Mouse (Mus musculus): ENCODE data around the gene Gm37419. TPM values are rescaled to one million over a fixed set of nuclear protein-coding genes. Genes with fewer than 3 reads are reported as not detected.

The Gm37419 gene
- polyA plus RNA-seq (2012; ENCODE audit: insufficient read depth, low replicate concordance) = not detected in 2 replicates

DNA sequence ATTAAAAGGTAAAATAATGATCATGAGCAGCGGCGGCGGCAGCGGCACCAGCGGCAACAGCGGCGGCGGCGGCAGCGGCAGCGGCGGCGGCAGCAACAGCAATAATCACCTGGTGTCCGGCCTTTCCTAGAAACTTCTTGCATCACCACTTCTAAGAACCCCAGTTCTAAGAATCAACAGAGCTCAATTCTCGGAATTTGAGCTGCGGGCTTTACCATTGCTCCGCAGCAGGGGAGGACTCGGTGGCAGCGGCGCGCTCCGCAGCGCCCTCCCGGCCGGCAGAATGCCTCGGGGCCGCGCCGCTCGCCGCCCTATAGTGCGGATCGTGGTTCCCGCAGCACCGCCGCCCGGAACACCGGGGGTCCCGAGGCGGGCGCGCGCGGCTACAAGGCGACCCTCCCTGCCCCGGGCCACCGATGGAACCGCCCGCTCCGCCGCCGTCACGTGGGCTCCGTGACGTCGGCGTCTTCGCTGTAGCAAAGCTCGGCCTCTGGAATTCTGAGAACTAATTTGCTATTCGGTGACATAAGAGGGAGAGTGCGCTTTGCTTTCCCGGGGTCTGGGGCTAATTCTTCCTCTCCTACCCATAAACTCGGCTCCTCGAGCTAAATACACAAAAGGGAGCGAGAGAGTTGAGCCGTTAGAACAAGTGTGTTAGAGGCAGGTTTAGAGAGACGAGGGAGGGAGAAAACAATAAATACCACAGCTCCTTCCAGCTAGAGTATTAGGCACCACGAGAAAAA, at the start of gene Gm37419, which contains the start of gene Bcl6:
Gm37419 (plus strand) TSS at position 17 of the 743 bp plus-strand sequence.
Bcl6 (minus strand) TSS at position 387 of the 743 bp plus-strand sequence.
- peak within 1 kb of the TSS; percentile 92 for H3K4me3 ChIP-seq (replicated peaks)
- H3K27me3 ChIP-seq (replicated peaks) = peaks cover 7% of the 10 kb centered on the region
- H3K9me3 ChIP-seq = no peaks in the 10 kb centered on the region
- no peak for TF ChIP-seq GATA1 (IDR thresholded peaks at IDR 0.05; ENCODE audit: borderline replicate concordance, low read length)
- TF ChIP-seq FLI1 (IDR thresholded peaks at IDR 0.05; ENCODE audit: low read length) = no peak
- H3K4me1 ChIP-seq = peaks cover 43% of the 10 kb centered on the region
- no peaks in the 10 kb centered on the region for H3K36me3 ChIP-seq (replicated peaks; ENCODE audit: low read length)

GRCm38 (mm10) chr16:23944801-23945200, 43.5 kb upstream of the Gm37419 start:
- Histone ChIP-seq H3K36me3 (replicated peaks; ENCODE audit: low read length) (no peaks in the 10 kb centered on the region), H3K4me3 (replicated peaks) (no peak overlapping the region), H3K4me1 (no peaks in the 10 kb centered on the region), H3K27me3 (replicated peaks) (no peaks in the 10 kb centered on the region), H3K9me3 (0 out of 2 replicates have a peak, but pooled peaks cover 2% of the 10 kb centered on the region)
- no peak for TF ChIP-seq GATA1 (IDR thresholded peaks at IDR 0.05; ENCODE audit: borderline replicate concordance, low read length)

DNA sequence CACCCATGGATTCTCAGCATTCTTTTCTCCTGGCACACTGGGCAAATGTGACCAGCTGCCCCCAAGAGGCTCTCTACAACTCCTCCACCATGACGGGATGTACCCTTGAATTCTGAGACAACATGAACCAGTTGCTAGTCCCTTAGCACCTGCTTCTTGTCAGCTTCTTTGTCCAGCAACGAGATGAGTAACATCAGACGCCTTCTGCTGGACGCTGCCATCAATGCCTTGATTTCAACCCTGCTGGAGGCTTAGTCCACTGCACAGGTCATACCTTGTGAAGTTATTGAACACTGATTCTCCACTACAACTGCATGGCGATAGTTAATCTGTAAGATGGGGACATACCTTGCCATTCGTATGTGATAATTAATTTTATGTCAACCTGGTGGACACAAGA, 40.6 kb upstream of the Gm37419 start:
- H3K9me3 ChIP-seq = 0 out of 2 replicates have a peak, but pooled peaks cover 2% of the 10 kb centered on the region
- peaks cover 5% of the 10 kb centered on the region; the same call in 1 of the 2 replicates for H3K4me1 ChIP-seq
- TF ChIP-seq FLI1 (IDR thresholded peaks at IDR 0.05; ENCODE audit: low read length) = no peak
- TF ChIP-seq GATA1 (IDR thresholded peaks at IDR 0.05; ENCODE audit: borderline replicate concordance, low read length) = no peak
- H3K27me3 ChIP-seq (replicated peaks) = peaks cover 1% of the 10 kb centered on the region
- no peaks in the 10 kb centered on the region for H3K36me3 ChIP-seq (replicated peaks; ENCODE audit: low read length)
- H3K4me3 ChIP-seq (replicated peaks) = no peak overlapping the region

- TF ChIP-seq GATA1 (IDR thresholded peaks at IDR 0.05; ENCODE audit: borderline replicate concordance, low read length) = no peak
- no peak for TF ChIP-seq FLI1 (IDR thresholded peaks at IDR 0.05; ENCODE audit: low read length)
- Histone ChIP-seq H3K4me1 (peaks cover 5% of the 10 kb centered on the region; the same call in 1 of the 2 replicates), H3K4me3 (replicated peaks) (peak overlapping the region; percentile 80), H3K36me3 (replicated peaks; ENCODE audit: low read length) (no peaks in the 10 kb centered on the region), H3K27me3 (replicated peaks) (peaks cover 1% of the 10 kb centered on the region), H3K9me3 (0 out of 2 replicates have a peak, but pooled peaks cover 2% of the 10 kb centered on the region)
Measured at GRCm38 (mm10) chr16:23952101-23952727, 36.1 kb upstream of the Gm37419 start.

DNA sequence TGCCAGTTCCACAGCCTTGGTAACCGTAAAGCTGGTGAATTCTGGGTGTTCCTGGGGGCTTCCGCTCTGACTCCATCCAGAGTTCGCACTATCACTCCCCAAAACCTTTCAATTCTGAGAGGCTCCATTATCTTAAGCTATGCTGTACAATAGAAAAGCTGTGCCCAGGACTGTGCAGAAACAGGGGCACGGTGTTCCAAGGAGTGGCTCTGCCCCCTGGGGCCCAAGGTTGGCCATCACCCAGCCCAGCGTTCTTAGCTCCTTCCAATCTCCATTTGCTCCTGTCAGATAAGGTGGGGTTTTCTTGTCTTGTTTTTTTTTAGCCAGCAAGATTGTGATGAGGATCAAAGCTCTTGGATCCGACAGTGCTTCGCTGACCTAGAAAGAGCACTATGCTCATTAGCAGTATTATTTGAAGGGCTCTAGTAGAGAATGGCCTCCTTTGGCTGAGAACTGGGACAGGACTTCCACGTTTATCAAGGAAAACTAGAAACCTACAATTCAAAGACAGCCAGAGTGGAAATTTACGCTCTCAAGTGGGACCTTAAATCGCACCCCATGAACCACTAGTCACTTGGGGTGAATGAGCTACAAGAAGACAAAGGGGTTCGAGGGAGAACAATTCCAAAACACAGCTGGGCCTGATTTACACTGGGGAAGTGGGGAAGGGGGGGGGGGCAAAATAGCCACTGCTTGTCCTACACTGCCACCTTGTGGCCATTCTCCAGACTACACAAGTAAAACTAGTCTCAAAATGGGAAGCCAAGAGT, 34.9 kb upstream of the Gm37419 start:
- no peak overlapping the region for H3K4me3 ChIP-seq (replicated peaks)
- TF ChIP-seq FLI1 (IDR thresholded peaks at IDR 0.05; ENCODE audit: low read length) (no peak), GATA1 (IDR thresholded peaks at IDR 0.05; ENCODE audit: borderline replicate concordance, low read length) (no peak)
- peaks cover 5% of the 10 kb centered on the region; the same call in 1 of the 2 replicates for H3K4me1 ChIP-seq
- H3K27me3 ChIP-seq (replicated peaks) = peaks cover 1% of the 10 kb centered on the region
- no peaks in the 10 kb centered on the region for H3K36me3 ChIP-seq (replicated peaks; ENCODE audit: low read length)
- H3K9me3 ChIP-seq = no peaks in the 10 kb centered on the region

DNA sequence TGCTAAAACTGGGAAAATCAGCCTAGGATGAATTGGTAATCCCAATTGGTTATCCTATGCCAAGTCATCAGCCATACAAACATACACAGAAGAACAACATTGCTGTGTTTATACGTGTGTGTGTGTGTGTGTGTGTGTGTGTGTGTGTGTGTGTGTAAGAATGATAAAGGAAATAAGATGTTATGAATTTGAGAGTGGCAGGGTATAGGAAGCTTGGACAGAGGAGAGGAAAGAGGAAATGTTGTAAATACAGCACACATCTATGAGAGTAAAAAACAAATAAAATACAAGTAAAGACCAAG, 34.4 kb upstream of the Gm37419 start:
- no peaks in the 10 kb centered on the region for H3K36me3 ChIP-seq (replicated peaks; ENCODE audit: low read length)
- no peaks in the 10 kb centered on the region for H3K9me3 ChIP-seq
- peaks cover 1% of the 10 kb centered on the region for H3K27me3 ChIP-seq (replicated peaks)
- no peak overlapping the region for H3K4me3 ChIP-seq (replicated peaks)
- TF ChIP-seq GATA1 (IDR thresholded peaks at IDR 0.05; ENCODE audit: borderline replicate concordance, low read length) = no peak
- no peak for TF ChIP-seq FLI1 (IDR thresholded peaks at IDR 0.05; ENCODE audit: low read length)
- H3K4me1 ChIP-seq = peaks cover 5% of the 10 kb centered on the region; the same call in 1 of the 2 replicates

DNA sequence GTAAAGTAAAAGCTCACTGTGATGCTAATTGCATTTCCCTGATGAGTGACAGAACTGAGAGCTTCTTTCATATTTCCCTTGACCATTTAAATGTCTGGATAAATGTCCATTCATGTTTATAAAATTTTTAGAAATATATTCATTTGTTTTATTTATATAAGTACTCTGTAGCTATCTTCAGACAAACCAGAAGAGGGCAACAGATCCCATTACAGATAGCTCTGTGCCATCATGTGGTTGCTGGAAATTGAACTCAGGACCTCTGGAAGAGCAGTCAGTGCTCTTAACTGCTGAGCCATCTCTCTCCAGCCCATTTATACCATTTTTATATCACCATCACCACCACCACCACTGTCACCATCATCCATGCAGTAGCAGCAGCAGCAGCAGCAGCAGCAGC, 29.3 kb upstream of the Gm37419 start:
- Histone ChIP-seq H3K4me1 (no peaks in the 10 kb centered on the region), H3K9me3 (peaks cover 3% of the 10 kb centered on the region), H3K27me3 (replicated peaks) (no peaks in the 10 kb centered on the region), H3K36me3 (replicated peaks; ENCODE audit: low read length) (no peaks in the 10 kb centered on the region), H3K4me3 (replicated peaks) (no peak overlapping the region)
- TF ChIP-seq GATA1 (IDR thresholded peaks at IDR 0.05; ENCODE audit: borderline replicate concordance, low read length) (no peak), FLI1 (IDR thresholded peaks at IDR 0.05; ENCODE audit: low read length) (no peak)

DNA sequence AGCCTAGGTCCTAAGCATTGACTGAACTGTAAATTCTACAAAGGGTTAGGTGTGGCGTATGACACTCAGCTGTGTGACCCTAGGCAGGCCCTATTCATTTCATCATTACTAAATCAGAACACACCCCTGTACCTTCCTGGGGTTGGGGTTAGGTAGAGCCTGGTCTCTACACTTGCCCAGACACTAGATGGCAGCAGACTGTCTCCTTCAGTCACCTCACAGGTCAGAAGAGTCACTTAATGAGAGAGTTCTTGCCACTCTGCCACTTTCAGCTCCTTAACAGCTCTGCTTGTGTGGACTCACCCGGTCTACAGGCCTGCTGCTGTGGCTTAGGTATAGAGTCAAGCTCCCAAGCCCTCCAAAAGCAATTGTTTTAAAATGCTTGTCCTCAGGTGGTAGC, 25.9 kb upstream of the Gm37419 start:
- Histone ChIP-seq H3K27me3 (replicated peaks) (no peaks in the 10 kb centered on the region), H3K4me1 (no peaks in the 10 kb centered on the region), H3K9me3 (peaks cover 3% of the 10 kb centered on the region), H3K36me3 (replicated peaks; ENCODE audit: low read length) (peaks cover 14% of the 10 kb centered on the region), H3K4me3 (replicated peaks) (no peak overlapping the region)
- TF ChIP-seq GATA1 (IDR thresholded peaks at IDR 0.05; ENCODE audit: borderline replicate concordance, low read length) = no peak
- TF ChIP-seq FLI1 (IDR thresholded peaks at IDR 0.05; ENCODE audit: low read length) = no peak

DNA sequence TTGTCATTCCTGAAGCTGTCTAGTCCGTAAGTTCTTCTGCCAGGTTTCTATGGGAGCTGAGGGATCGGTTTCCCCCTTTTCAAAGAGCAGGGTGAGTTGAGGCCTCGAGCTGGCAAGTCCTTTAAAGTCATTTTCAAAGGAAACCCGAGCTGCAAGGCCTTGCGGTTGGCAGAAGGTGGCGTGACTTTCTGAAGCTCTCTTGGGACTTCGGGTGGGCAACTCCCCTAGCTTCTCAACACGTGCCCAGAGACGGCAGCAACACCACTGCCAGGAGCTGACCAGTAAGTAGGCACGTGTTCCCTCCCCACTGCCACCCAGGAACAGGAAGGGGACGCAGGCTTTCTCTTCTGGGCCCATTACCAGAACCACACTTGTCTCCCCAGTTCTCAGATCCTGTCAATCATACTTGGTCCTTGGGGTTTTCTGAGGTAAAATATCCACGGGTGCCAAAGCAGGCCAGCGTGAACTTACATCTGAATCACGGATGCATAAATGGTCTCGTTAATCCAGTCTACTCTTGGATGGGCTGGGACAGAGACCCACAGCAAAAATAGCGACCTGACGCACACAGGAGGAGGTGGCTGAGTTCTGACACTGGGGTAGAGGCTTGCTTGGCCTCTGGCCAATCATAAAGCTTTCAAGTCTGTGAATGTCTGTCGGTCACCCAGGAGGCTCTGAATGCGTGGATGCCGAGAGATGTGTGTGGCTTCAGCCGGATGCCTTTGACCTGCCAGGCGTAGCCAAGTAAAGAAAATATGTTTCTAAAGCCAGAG, 24.2 kb upstream of the Gm37419 start:
- Histone ChIP-seq H3K4me3 (replicated peaks) (no peak overlapping the region), H3K9me3 (peaks cover 14% of the 10 kb centered on the region)
- TF ChIP-seq GATA1 (IDR thresholded peaks at IDR 0.05; ENCODE audit: borderline replicate concordance, low read length) (no peak), FLI1 (IDR thresholded peaks at IDR 0.05; ENCODE audit: low read length) (no peak)

More for the DNA sequence above, 24.2 kb upstream of the Gm37419 start:
- peaks cover 30% of the 10 kb centered on the region for H3K36me3 ChIP-seq (replicated peaks; ENCODE audit: low read length)
- H3K4me1 ChIP-seq = no peaks in the 10 kb centered on the region
- no peaks in the 10 kb centered on the region for H3K27me3 ChIP-seq (replicated peaks)

Measured in megakaryocyte, embryonic 14.5 days (primary cell).